Mouse (Mus musculus) MEL (cell line): ENCODE measurements around the gene Pdzd2.

ENCODE experiments used
- CHD1 ChIP-seq: IDR thresholded peaks from 2 replicates; pipeline ENCODE4 v1.6.1; 2012; ENCODE audit warnings: low read depth, mild to moderate bottlenecking, inconsistent platforms, low read length, improper control_type of control experiment
- CTCF ChIP-seq, 3 experiments: IDR thresholded peaks in 2 of 3; conservative IDR thresholded peaks in 1 of 3; 2 replicates each; pipeline ENCODE4 v1.5.1; 2011 to 2012; ENCODE audit warnings: low read length in 3 of 3, low read depth in 2 of 3, mild to moderate bottlenecking in 2 of 3, improper control_type of control experiment in 1 of 3, inconsistent platforms in 1 of 3, mixed read lengths in 1 of 3, moderate library complexity in 1 of 3; ENCODE audit not compliant: control insufficient read depth in 1 of 3, insufficient read depth in 1 of 3, poor library complexity in 1 of 3, severe bottlenecking in 1 of 3
- JUND ChIP-seq: IDR thresholded peaks from 2 replicates; pipeline ENCODE4 v1.6.1; 2011; ENCODE audit warnings: low read depth, mild to moderate bottlenecking, improper control_type of control experiment, low read length
- MYB ChIP-seq: IDR thresholded peaks from 2 replicates; pipeline ENCODE4 v1.6.1; 2011; ENCODE audit warnings: mild to moderate bottlenecking, low read depth, low read length, improper control_type of control experiment
- MYC ChIP-seq: IDR thresholded peaks from 2 replicates; pipeline ENCODE4 v1.6.1; 2011; ENCODE audit warnings: low read depth, mild to moderate bottlenecking, low read length, improper control_type of control experiment, moderate library complexity
- NELFE ChIP-seq: IDR thresholded peaks from 2 replicates; pipeline ENCODE4 v1.6.1; 2011; ENCODE audit warnings: low read depth, low read length, improper control_type of control experiment
- POLR2A ChIP-seq, 2 experiments: IDR thresholded peaks; 2 replicates each; pipeline ENCODE4 v1.6.1; 2011 to 2012; ENCODE audit warnings: low read length in 2 of 2, mild to moderate bottlenecking in 2 of 2, control low read depth in 1 of 2, improper control_type of control experiment in 1 of 2, low read depth in 1 of 2, moderate library complexity in 1 of 2; ENCODE audit not compliant: control insufficient read depth in 1 of 2, insufficient read depth in 1 of 2, poor library complexity in 1 of 2
- POLR2AphosphoS5 ChIP-seq: IDR thresholded peaks from 2 replicates; pipeline ENCODE4 v1.6.1; 2012; ENCODE audit warnings: low read depth, borderline replicate concordance, mild to moderate bottlenecking, inconsistent platforms, low read length, moderate library complexity, mixed read lengths
- TCF12 ChIP-seq: IDR thresholded peaks from 2 replicates; pipeline ENCODE4 v1.6.1; 2014; ENCODE audit warnings: low read depth, mild to moderate bottlenecking, inconsistent platforms, low read length, improper control_type of control experiment, moderate library complexity

DNA sequence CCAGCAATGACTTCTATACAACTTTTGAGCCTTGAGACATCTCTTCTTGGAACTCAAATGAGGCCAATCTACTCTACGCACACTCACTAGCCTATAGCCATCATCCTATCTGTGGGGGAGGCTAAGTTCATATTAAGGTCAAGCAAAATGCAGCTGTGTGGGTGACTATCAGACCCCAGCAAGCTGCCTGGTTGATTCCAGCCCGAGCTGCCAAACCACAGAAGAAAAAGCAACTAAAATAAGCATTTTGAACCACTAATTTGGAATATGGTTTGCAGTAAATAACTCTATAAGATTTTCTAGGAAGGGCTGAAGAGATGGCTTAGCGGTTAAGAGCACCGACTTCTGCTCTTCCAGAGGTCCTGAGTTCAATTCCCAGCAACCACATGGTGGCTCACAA is 429.0 kb downstream of the Pdzd2 start:
- TF ChIP-seq POLR2AphosphoS5 (no peak), MYB (peak; percentile 72), CTCF (IDR thresholded peaks at IDR 0.05 in 2 of 3, conservative IDR thresholded peaks at IDR 0.05 in 1 of 3; ENCODE audit: control insufficient read depth in 1 of 3, insufficient read depth in 1 of 3, low read depth in 2 of 3, low read length in 3 of 3, poor library complexity in 1 of 3, severe bottlenecking in 1 of 3) (no peak), TCF12 (peak; percentile 97), MYC (peak; percentile 59; the same call in 1 of the 2 replicates), NELFE (peak; percentile 41; the same call in 1 of the 2 replicates), POLR2A (IDR thresholded peaks at IDR 0.05; ENCODE audit: control insufficient read depth in 1 of 2, insufficient read depth in 1 of 2, low read depth in 1 of 2, low read length in 2 of 2, poor library complexity in 1 of 2) (no peak), CHD1 (no peak), JUND (peak; percentile 65; the same call in 1 of the 2 replicates)
